Mouse (Mus musculus) hindbrain, embryonic 10.5 days (tissue): ENCODE data around the gene Gm28635. TPM values are rescaled to one million over a fixed set of nuclear protein-coding genes. Genes with fewer than 3 reads are reported as not detected.

ENCODE experiments used
- DNase-seq: peaks from one replicate; pipeline ENCODE4 v3.0.0-alpha.2; 2017; ENCODE audit warnings: low spot score
- H3K27ac ChIP-seq: fragments of 300-500 bp; sonication (generic); 2 replicates; pipeline ENCODE4 v1.5.1; 2016; ENCODE audit warnings: mild to moderate bottlenecking, moderate library complexity
- H3K27me3 ChIP-seq: fragments of 300-500 bp; sonication (generic); 2 replicates; pipeline ENCODE4 v1.6.1; 2016; ENCODE audit warnings: mild to moderate bottlenecking; ENCODE audit not compliant: poor library complexity, insufficient read depth, severe bottlenecking
- H3K36me3 ChIP-seq: fragments of 300-500 bp; sonication (generic); 2 replicates; pipeline ENCODE4 v1.6.1; 2016; ENCODE audit warnings: mild to moderate bottlenecking, moderate library complexity
- H3K4me1 ChIP-seq: fragments of 300-500 bp; sonication (generic); replicated peaks from 2 replicates; pipeline ENCODE4 v1.6.1; 2016; ENCODE audit warnings: mild to moderate bottlenecking
- H3K4me3 ChIP-seq: fragments of 300-500 bp; sonication (generic); 2 replicates; pipeline ENCODE4 v1.5.1; 2016; ENCODE audit warnings: mild to moderate bottlenecking, moderate library complexity
- H3K9me3 ChIP-seq: fragments of 300-500 bp; sonication (generic); 2 replicates; pipeline ENCODE4 v1.6.1; 2016; ENCODE audit warnings: mild to moderate bottlenecking, moderate library complexity
- WGBS: fragments of 180-500 bp; shearing (Covaris S2); methylation state at CpG from one replicate; pipeline ENCODE4 v1.1.7; 2016; 5-methylcytosine and 5-hydroxymethylcytosine counted together
- polyA plus RNA-seq: library from polyadenylated mRNA; unstranded; fragments of >200 nt; fragmentation: Nextera tagmentation; extraction: Ambion mirVana; gene quantifications from 2 replicates; pipeline ENCODE4 v1.2.1, GENCODE M21; 2016

Gm28635 gene
- polyA plus RNA-seq, 1 experiment from 2014 or later, result not detected

DNA sequence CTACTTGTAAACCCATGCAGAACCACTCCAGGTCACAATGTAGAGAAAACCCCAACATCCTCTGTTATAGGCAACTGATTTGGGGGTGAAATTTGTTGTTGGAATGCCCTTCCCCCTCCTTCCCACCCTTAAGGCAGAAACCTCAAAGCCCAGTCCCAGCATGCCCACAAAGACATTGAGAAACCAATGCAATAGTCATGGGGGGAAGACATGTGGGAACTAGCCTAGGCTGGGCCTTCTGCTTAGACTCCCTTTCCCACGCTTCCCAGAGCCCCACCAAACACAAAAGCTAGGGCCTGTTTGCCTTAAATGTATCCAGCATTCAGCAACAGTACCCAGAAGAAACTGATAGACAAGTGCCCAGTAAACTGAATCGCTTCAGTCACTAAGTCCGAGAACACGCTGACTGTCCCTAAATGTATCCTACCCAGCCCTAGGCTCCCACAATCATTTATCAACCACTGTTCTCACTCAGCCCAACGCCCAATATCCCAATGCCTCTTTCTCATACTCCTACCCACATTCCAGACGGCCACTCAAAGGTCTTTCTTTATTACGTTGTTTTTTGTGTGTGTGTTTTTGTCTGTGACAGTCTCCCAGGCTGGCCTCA, 51.4 kb downstream of the Gm28635 start:
- Histone ChIP-seq H3K27ac (no peak overlapping the region), H3K27me3 (no peaks in the 10 kb centered on the region), H3K9me3 (no peaks in the 10 kb centered on the region), H3K4me1 (peaks cover 16% of the 10 kb centered on the region), H3K36me3 (peaks cover 30% of the 10 kb centered on the region), H3K4me3 (no peak overlapping the region)
- DNase-seq, result no peak
- WGBS, result 77% methylated on average over 7 of the region's 7 CpGs

DNA sequence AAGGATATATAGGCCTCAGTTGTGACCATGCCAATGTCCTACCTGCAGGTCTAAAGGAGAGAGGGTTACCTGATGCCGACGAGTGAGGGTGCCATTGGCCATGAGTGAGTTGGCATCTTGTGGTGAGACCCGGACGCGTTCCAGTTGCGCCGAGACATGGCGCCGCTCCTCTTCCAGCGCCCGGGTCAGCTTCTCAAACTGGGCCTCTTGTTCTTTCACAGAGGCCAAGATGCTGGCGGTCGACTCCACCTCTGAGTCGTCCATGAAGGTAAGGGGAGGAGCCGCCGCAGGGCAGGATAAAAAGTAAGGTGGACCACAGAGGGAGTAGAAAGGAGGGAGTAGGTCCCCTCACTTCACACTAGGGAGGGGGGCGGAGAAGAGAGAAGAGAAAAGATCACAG, 53.6 kb downstream of the Gm28635 start:
- 93% methylated on average over 17 of the region's 17 CpGs for WGBS
- H3K27me3 ChIP-seq, result no peaks in the 10 kb centered on the region
- H3K4me3 ChIP-seq, result no peak overlapping the region
- H3K36me3 ChIP-seq, result peaks cover 52% of the 10 kb centered on the region
- DNase-seq, result no peak
- no peaks in the 10 kb centered on the region for H3K9me3 ChIP-seq
- H3K4me1 ChIP-seq, result peaks cover 16% of the 10 kb centered on the region
- H3K27ac ChIP-seq, result no peak overlapping the region

DNA sequence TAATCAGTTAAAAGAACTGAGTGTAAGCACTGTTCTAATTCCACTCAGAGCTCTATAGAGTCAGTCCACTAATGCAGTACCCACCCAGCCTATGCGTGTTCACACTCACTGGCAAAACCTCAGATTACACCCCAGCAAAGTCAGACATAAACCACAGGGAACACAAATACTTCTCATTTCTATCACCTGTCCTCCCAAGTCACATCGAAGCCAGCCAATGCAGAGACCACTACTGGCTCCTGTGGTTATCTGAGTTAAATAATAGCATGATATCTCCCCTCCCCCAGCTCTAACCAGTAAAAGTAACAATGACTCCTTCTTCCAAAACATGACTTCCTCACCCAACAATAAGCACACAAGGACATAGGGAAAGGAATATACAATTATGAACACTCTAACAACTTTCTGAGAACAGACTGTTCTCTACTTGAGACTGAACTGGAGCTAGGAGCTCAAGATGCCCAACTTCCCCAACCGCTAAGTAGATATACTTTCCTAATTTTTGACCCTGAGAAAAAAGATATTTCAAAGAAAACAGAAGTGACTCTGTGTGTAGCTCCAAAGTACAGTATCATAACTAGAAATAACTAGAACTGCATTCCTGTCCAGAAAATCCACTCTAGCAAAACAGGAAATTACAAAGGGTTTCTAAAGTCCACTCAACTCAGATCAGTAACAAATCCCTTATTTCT, 54.3 kb downstream of the Gm28635 start:
- Histone ChIP-seq H3K9me3 (no peaks in the 10 kb centered on the region), H3K27ac (no peak overlapping the region), H3K4me1 (peaks cover 16% of the 10 kb centered on the region), H3K36me3 (peaks cover 59% of the 10 kb centered on the region), H3K4me3 (no peak overlapping the region), H3K27me3 (no peaks in the 10 kb centered on the region)
- no peak for DNase-seq
- 92% methylated on average over 3 of the region's 3 CpGs for WGBS

DNA sequence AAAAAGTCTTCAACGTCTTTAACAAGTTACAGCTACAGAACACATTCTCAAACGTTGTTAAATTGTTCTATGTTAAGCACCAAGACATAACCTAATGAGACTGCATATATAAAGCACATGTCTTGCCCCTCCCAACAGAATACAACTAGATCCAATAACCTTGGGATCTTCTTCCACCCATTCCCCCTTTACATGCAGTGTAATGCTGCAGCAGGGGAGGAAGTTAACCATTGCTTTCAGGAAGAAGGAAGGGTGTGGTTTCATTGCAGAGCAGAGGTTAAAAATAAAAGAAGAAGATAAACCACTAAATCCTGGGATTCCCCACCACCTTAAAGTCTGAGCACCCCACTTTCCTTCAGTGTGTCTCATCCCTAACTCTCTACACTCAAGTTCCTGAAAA, 55.2 kb downstream of the Gm28635 start:
- Histone ChIP-seq H3K9me3 (no peaks in the 10 kb centered on the region), H3K36me3 (peaks cover 63% of the 10 kb centered on the region), H3K27me3 (no peaks in the 10 kb centered on the region), H3K4me3 (no peak overlapping the region), H3K27ac (no peak overlapping the region), H3K4me1 (peaks cover 14% of the 10 kb centered on the region)
- WGBS, result 83% methylated on average over 2 of the region's 2 CpGs
- DNase-seq, result no peak

DNA sequence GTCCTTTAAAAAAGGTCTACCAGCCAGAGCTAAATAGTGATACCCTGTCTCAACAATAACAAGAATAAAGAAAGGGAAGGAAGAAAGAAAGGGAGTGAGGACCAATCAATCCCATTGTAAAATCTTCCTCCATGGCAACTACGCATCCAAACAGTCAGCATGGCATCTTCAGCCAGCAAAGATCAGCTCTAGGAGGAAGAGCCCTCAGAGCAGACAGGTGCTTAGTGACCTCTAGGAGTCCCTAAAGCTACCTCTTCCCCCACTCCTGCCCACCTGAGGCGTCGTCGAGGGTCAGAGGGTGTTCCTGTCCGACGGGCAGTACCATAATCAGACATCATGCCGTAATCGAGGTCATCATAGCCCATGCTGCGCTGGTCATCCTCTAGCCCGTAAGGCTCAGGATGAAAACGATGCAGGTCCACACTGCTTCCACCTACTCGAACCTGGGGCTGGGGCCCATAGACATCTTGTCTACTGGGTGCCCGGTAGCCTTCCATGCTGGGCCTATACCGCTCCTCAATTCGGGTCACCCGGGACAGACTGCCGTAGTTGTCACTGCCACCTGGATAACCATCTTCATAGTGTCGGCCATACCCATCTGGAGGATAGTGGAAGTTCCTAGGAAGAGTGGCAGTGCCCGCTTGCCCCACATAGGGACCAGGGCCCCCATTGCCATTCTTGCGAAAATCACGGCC, 58.0 kb downstream of the Gm28635 start:
- H3K9me3 ChIP-seq, result no peaks in the 10 kb centered on the region
- 95% methylated on average over 21 of the region's 21 CpGs for WGBS
- no peaks in the 10 kb centered on the region for H3K27me3 ChIP-seq
- H3K27ac ChIP-seq, result no peak overlapping the region
- DNase-seq, result no peak
- H3K36me3 ChIP-seq, result peaks cover 84% of the 10 kb centered on the region
- H3K4me1 ChIP-seq, result no peaks in the 10 kb centered on the region
- H3K4me3 ChIP-seq, result no peak overlapping the region

DNA sequence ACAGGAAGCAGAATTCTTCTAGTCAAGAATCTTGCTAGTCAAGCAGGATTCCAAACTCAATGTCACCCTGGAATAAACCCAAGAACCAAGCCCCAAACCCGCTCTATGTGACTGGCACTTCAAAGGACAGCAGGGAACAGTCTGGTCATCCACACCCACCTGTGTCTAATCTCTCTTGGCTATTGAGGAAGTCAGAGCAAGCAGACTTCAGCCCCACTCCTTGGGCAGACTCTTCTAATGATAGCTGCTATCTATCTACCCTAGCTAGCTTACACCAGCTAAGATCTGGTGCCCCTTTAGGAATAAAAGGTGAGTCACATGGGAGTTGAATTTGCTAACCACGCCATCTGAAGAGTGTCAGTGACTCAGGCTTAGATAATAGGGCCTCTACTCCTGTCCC, 58.9 kb downstream of the Gm28635 start:
- H3K36me3 ChIP-seq, result peaks cover 86% of the 10 kb centered on the region
- WGBS, result 86% methylated on average over 2 of the region's 2 CpGs
- no peaks in the 10 kb centered on the region for H3K9me3 ChIP-seq
- no peak overlapping the region for H3K4me3 ChIP-seq
- H3K27ac ChIP-seq, result no peak overlapping the region
- H3K27me3 ChIP-seq, result no peaks in the 10 kb centered on the region
- no peak for DNase-seq
- H3K4me1 ChIP-seq, result no peaks in the 10 kb centered on the region

DNA sequence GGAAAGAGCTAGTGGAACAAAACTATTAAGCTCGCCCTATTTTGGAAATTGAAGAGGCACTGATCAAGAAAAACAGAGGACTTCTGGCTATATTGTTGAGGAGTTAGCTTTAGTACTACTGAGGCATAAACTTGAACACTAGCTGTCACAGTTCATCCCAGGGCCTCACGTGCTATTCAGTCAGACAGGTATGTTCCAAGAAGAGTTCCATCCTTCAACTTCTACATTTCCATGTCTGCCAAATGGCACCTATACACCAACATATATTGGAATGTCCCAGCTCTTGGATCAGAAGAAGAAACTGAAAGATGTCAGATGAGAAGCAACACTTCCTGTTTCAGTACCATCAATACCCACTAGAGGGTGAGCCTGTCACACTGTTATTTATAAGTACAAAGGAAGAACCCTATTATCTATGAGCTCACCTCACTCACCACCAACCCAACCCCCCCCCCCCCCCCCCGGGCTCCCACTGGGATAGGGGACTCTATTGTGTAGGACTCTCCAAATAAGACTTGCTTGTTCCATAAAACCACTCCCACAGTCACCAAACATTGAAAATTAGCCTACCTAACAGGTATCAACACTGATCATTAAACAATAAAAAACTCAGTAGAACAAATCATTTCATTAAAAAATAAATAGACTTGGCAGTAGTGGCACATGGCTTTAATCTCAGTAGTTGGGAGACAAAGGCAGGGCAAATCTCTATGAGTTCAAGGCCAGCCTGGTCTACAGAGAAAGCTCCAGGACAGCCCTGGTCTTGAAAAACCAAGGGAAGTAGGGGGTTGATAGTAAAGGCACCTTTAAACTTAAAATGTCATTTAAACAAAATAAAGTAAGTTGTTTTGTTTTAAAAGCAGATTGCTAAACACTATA, 60.0 kb downstream of the Gm28635 start:
- no peak overlapping the region for H3K4me3 ChIP-seq
- WGBS, result 81% methylated on average over 3 of the region's 3 CpGs
- H3K9me3 ChIP-seq, result no peaks in the 10 kb centered on the region
- H3K27me3 ChIP-seq, result no peaks in the 10 kb centered on the region
- no peak overlapping the region for H3K27ac ChIP-seq
- no peaks in the 10 kb centered on the region for H3K4me1 ChIP-seq
- H3K36me3 ChIP-seq, result peaks cover 93% of the 10 kb centered on the region
- peak; percentile 33 for DNase-seq

DNA sequence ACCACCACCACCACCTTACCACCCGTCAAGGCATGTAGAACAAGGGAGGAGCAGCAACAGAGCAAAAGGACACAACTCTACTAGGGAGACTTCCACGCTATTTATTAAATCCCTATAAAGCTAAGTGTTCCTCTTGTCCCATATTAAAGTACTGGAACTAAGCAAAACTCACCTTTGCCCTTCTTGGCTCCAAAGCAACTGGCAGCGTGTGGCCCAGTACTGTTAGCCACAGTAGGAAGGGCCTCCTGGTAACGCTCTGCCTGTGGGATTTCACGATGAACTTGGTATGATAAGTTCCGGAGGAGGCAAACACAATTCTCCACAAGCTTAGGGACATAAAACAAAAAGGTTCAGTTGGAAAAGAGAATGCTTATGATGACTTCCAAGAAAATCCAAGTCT, 65.1 kb downstream of the Gm28635 start:
- no peak for DNase-seq
- Histone ChIP-seq H3K27me3 (no peaks in the 10 kb centered on the region), H3K4me1 (no peaks in the 10 kb centered on the region), H3K4me3 (no peak overlapping the region), H3K36me3 (peaks cover 100% of the 10 kb centered on the region), H3K27ac (no peak overlapping the region), H3K9me3 (no peaks in the 10 kb centered on the region)
- WGBS, result 95% methylated on average over 6 of the region's 6 CpGs

DNA sequence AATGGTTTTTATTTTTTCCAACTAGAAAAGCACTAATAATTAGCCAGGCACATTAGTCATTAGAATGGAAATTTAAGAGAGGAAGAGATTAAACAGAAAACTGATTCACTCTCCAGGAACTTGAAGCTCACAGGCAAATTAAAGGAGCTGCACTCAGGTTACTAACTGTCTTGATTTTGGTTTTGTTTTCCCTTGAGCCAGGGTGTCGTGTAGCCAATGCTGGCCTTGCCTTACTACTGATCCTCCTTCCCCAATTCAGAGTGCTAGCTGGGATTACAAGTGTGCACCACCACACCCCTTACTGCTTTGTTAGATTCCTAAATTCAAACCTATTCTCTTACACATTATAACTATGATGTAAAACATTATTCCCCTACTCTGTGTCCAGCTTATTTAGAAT, 70.0 kb downstream of the Gm28635 start:
- Histone ChIP-seq H3K9me3 (no peaks in the 10 kb centered on the region), H3K27ac (no peak overlapping the region), H3K4me1 (no peaks in the 10 kb centered on the region), H3K27me3 (no peaks in the 10 kb centered on the region), H3K4me3 (no peak overlapping the region), H3K36me3 (peaks cover 100% of the 10 kb centered on the region)
- WGBS, result 84% methylated on average over 1 of the region's 1 CpGs
- DNase-seq, result no peak

DNA sequence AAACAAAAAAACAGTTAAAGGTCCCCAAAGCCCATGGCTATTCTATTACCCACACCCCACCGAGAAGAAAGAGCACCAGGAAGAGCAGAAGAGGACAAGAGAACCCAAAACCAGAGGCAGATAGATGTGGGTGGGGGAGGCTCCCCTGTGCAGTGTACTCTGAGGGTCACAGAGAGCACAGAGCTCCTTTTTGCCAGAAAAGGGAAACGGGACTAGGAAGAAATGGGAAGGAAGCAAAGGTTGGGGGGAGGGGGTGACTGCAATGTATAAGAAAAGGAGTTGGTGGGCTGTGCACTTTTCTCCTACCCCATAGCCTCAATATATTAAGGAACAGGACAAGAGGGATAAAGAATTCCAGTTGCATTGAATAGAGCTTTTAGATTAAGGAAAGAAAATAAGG, 76.9 kb downstream of the Gm28635 start:
- H3K27ac ChIP-seq, result no peak overlapping the region
- no peaks in the 10 kb centered on the region for H3K27me3 ChIP-seq
- H3K4me1 ChIP-seq, result no peaks in the 10 kb centered on the region
- no peak overlapping the region for H3K4me3 ChIP-seq
- whole genome bisulfite sequencing, result 72% methylated on average over 2 of the region's 2 CpGs
- H3K36me3 ChIP-seq, result peaks cover 88% of the 10 kb centered on the region
- no peaks in the 10 kb centered on the region for H3K9me3 ChIP-seq
- DNase-seq, result no peak

DNA sequence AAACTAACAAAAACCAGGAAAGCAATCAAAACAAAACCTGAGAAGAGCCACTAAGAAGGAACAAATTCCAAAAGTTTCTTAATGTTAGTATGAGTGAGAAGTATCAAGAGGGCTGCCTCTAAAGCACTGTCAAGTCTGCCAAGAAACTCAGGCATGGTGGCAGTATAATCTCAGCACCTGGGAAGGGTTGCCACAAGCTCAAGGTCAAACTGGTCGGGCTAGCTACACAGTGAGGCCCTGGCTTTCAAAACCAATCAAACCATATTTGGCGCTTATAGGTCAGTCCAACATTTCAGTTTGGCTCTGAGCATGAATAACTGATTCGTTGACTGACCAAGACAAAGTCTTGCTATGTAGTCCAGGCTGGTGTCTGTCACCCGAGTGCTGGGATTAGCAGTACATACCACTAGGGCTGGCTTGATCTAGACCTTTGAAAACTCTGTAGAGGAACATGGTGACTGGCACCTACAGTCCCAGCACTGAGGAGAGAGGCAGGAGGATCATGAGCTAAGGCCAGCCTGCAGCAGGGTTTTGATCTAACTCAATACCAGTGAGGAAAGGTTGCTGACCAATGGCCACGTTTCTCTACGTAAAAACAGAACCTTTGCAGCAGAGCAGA, 78.5 kb downstream of the Gm28635 start:
- H3K27me3 ChIP-seq, result no peaks in the 10 kb centered on the region
- H3K4me3 ChIP-seq, result no peak overlapping the region
- no peaks in the 10 kb centered on the region for H3K4me1 ChIP-seq
- no peak for DNase-seq
- WGBS, result 90% methylated on average over 6 of the region's 6 CpGs
- no peaks in the 10 kb centered on the region for H3K9me3 ChIP-seq
- peaks cover 78% of the 10 kb centered on the region for H3K36me3 ChIP-seq
- H3K27ac ChIP-seq, result no peak overlapping the region

DNA sequence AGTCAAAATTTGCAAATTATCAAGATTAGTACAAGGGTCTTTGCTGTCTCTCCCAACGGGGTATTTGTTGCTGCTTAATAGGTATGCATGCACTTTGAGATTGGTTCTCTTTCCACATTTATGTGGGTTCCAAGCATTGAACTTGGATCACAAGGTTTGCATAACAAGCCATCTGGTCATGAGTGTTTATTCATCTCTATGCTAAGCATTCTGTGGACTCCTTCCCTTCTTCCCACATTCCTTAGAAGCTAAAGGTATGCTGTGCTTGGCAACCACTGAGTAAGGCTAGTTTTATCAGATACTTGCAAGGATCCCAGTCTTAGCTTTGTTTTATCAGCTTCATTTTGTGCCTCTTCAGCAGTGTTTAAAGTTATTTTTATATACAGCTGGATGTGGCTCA, 80.7 kb downstream of the Gm28635 start:
- Histone ChIP-seq H3K27ac (no peak overlapping the region), H3K4me3 (no peak overlapping the region), H3K4me1 (no peaks in the 10 kb centered on the region), H3K27me3 (no peaks in the 10 kb centered on the region), H3K36me3 (peaks cover 67% of the 10 kb centered on the region), H3K9me3 (no peaks in the 10 kb centered on the region)
- DNase-seq, result no peak
- WGBS, result 95% methylated on average over 1 of the region's 1 CpGs
